Mouse (Mus musculus): ENCODE data around the gene Ccr10. TPM values are rescaled to one million over a fixed set of nuclear protein-coding genes. Genes with fewer than 3 reads are reported as not detected.

Ccr10 gene
- polyA plus RNA-seq, 1 experiment from 2014 or later = 0.33 TPM

- Histone ChIP-seq H3K4me3 (ENCODE audit: low read depth, low read length) (no peak overlapping the region), H3K27me3 (ENCODE audit: control insufficient read depth, insufficient read depth, low read length) (no peaks in the 10 kb centered on the region), H3K4me1 (ENCODE audit: control insufficient read depth, insufficient read depth, low read length) (no peaks in the 10 kb centered on the region), H3K36me3 (ENCODE audit: control insufficient read depth, insufficient read depth, low read length) (peaks cover 56% of the 10 kb centered on the region), H3K4me2 (replicated peaks; ENCODE audit: low read depth, low read length) (no peak overlapping the region), H3K27ac (ENCODE audit: low read length) (no peak overlapping the region), H3K9me3 (ENCODE audit: control insufficient read depth, low read depth, low read length) (no peaks in the 10 kb centered on the region), H3K9ac (replicated peaks; ENCODE audit: low read depth, low read length) (no peak overlapping the region)
- ATAC-seq (ENCODE audit: insufficient number of reproducible peaks, insufficient read depth, low FRiP score, low read depth) = no peak
- WGBS = 86% methylated on average over 3 of the region's 3 CpGs
These were observed 24.3 kb upstream of the Ccr10 start for GRCm38 (mm10) chr11:101199555-101199954.

GRCm38 (mm10) chr11:101196175-101196574, 20.9 kb upstream of the Ccr10 start:
- peaks cover under 1% of the 10 kb centered on the region for H3K4me1 ChIP-seq (ENCODE audit: control insufficient read depth, insufficient read depth, low read length)
- H3K36me3 ChIP-seq (ENCODE audit: control insufficient read depth, insufficient read depth, low read length) = peaks cover 41% of the 10 kb centered on the region
- no peak for ATAC-seq (ENCODE audit: insufficient number of reproducible peaks, insufficient read depth, low FRiP score, low read depth)
- no peak overlapping the region for H3K27ac ChIP-seq (ENCODE audit: low read length)
- WGBS = 86% methylated on average over 8 of the region's 8 CpGs
- H3K4me3 ChIP-seq (ENCODE audit: low read depth, low read length) = no peak overlapping the region
- H3K9me3 ChIP-seq (ENCODE audit: control insufficient read depth, low read depth, low read length) = no peaks in the 10 kb centered on the region
- no peak overlapping the region for H3K9ac ChIP-seq (replicated peaks; ENCODE audit: low read depth, low read length)
- no peaks in the 10 kb centered on the region for H3K27me3 ChIP-seq (ENCODE audit: control insufficient read depth, insufficient read depth, low read length)
- H3K4me2 ChIP-seq (replicated peaks; ENCODE audit: low read depth, low read length) = no peak overlapping the region

- H3K27ac ChIP-seq (ENCODE audit: low read length) = no peak overlapping the region
- H3K4me3 ChIP-seq (ENCODE audit: low read depth, low read length) = no peak overlapping the region
- no peaks in the 10 kb centered on the region for H3K9me3 ChIP-seq (ENCODE audit: control insufficient read depth, low read depth, low read length)
- no peaks in the 10 kb centered on the region for H3K27me3 ChIP-seq (ENCODE audit: control insufficient read depth, insufficient read depth, low read length)
- H3K36me3 ChIP-seq (ENCODE audit: control insufficient read depth, insufficient read depth, low read length) = peaks cover 40% of the 10 kb centered on the region
- 89% methylated on average over 8 of the region's 8 CpGs for WGBS
- peaks cover 7% of the 10 kb centered on the region for H3K4me1 ChIP-seq (ENCODE audit: control insufficient read depth, insufficient read depth, low read length)
- no peak for ATAC-seq (ENCODE audit: insufficient number of reproducible peaks, insufficient read depth, low FRiP score, low read depth)
- H3K9ac ChIP-seq (replicated peaks; ENCODE audit: low read depth, low read length) = no peak overlapping the region
- no peak overlapping the region for H3K4me2 ChIP-seq (replicated peaks; ENCODE audit: low read depth, low read length)
These were observed 20.3 kb upstream of the Ccr10 start for GRCm38 (mm10) chr11:101195571-101195970.

DNA sequence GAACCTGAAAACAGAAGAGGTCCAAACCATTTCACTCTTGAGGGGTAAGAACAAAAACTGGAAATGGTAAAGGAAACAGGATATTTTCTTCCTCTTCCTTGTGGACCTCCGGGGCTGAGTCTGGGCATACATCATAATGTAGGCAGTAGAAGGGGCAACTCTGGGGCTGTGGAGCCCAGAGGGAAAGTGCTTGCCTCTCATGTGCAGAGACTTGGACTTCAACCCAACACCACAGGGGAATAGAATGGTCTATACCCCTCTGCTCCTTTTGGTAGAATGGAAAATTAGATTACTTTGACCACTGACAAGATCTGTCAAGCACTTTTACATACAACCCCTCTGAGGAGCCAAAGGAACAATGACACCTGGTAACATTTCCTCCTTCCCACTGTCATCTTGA, 19.9 kb upstream of the Ccr10 start:
- Histone ChIP-seq H3K4me2 (replicated peaks; ENCODE audit: low read depth, low read length) (no peak overlapping the region), H3K9ac (replicated peaks; ENCODE audit: low read depth, low read length) (no peak overlapping the region), H3K4me1 (ENCODE audit: control insufficient read depth, insufficient read depth, low read length) (peaks cover 11% of the 10 kb centered on the region), H3K27me3 (ENCODE audit: control insufficient read depth, insufficient read depth, low read length) (no peaks in the 10 kb centered on the region), H3K4me3 (ENCODE audit: low read depth, low read length) (no peak overlapping the region), H3K27ac (ENCODE audit: low read length) (no peak overlapping the region), H3K9me3 (ENCODE audit: control insufficient read depth, low read depth, low read length) (no peaks in the 10 kb centered on the region), H3K36me3 (ENCODE audit: control insufficient read depth, insufficient read depth, low read length) (peaks cover 35% of the 10 kb centered on the region)
- ATAC-seq (ENCODE audit: insufficient number of reproducible peaks, insufficient read depth, low FRiP score, low read depth) = no peak
- 80% methylated on average over 1 of the region's 1 CpGs for WGBS

DNA sequence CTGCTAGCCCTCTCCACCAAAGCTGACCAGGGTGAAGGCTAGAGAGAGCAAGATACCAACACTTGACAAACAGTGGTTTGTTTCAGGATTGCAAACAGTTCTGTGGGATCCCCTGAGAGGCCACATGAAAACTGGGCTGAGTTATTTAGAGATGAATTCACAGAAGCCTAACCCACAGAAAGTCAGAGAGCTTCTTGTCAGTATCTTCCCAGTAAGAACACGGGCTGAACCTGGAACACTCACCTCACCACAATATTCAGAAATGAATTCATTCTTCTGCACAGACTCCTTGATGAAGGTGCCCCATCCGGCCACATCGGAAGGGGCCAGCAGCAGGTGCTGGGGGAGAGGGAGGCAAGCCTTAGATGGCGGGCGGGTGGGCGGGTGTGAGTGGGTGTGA, 19.4 kb upstream of the Ccr10 start:
- ATAC-seq (ENCODE audit: insufficient number of reproducible peaks, insufficient read depth, low FRiP score, low read depth) = no peak
- Histone ChIP-seq H3K9ac (replicated peaks; ENCODE audit: low read depth, low read length) (no peak overlapping the region), H3K4me3 (ENCODE audit: low read depth, low read length) (no peak overlapping the region), H3K36me3 (ENCODE audit: control insufficient read depth, insufficient read depth, low read length) (peaks cover 30% of the 10 kb centered on the region), H3K9me3 (ENCODE audit: control insufficient read depth, low read depth, low read length) (no peaks in the 10 kb centered on the region), H3K4me2 (replicated peaks; ENCODE audit: low read depth, low read length) (no peak overlapping the region), H3K4me1 (ENCODE audit: control insufficient read depth, insufficient read depth, low read length) (peaks cover 15% of the 10 kb centered on the region), H3K27me3 (ENCODE audit: control insufficient read depth, insufficient read depth, low read length) (no peaks in the 10 kb centered on the region), H3K27ac (ENCODE audit: low read length) (no peak overlapping the region)
- 83% methylated on average over 6 of the region's 6 CpGs for WGBS

GRCm38 (mm10) chr11:101194137-101194536, 18.9 kb upstream of the Ccr10 start:
- H3K27me3 ChIP-seq (ENCODE audit: control insufficient read depth, insufficient read depth, low read length) = no peaks in the 10 kb centered on the region
- no peak overlapping the region for H3K9ac ChIP-seq (replicated peaks; ENCODE audit: low read depth, low read length)
- H3K36me3 ChIP-seq (ENCODE audit: control insufficient read depth, insufficient read depth, low read length) = peaks cover 25% of the 10 kb centered on the region
- H3K9me3 ChIP-seq (ENCODE audit: control insufficient read depth, low read depth, low read length) = no peaks in the 10 kb centered on the region
- ATAC-seq (ENCODE audit: insufficient number of reproducible peaks, insufficient read depth, low FRiP score, low read depth) = no peak
- H3K4me1 ChIP-seq (ENCODE audit: control insufficient read depth, insufficient read depth, low read length) = peaks cover 20% of the 10 kb centered on the region
- H3K4me2 ChIP-seq (replicated peaks; ENCODE audit: low read depth, low read length) = no peak overlapping the region
- no peak overlapping the region for H3K27ac ChIP-seq (ENCODE audit: low read length)
- H3K4me3 ChIP-seq (ENCODE audit: low read depth, low read length) = no peak overlapping the region
- WGBS = 65% methylated on average over 5 of the region's 5 CpGs

DNA sequence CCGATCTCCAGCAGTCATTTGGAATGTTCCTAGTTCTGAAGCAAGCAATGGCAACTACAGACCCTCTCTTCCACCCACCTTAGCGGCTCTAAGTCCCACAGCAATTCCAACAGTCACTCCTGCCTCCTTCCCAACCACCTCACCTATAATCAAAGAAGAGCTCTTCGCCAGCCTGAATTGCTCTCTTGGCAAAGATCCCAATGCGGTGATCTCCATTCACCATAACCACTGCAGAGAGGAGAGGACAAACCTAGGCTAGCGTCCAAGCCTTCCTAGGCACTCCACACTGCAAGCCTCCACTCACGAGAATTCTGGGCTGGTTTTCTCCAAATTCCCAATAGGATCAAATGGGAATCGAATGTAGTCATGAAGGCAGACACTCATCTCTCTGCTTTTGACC, 17.8 kb upstream of the Ccr10 start:
- WGBS = 89% methylated on average over 7 of the region's 7 CpGs

DNA sequence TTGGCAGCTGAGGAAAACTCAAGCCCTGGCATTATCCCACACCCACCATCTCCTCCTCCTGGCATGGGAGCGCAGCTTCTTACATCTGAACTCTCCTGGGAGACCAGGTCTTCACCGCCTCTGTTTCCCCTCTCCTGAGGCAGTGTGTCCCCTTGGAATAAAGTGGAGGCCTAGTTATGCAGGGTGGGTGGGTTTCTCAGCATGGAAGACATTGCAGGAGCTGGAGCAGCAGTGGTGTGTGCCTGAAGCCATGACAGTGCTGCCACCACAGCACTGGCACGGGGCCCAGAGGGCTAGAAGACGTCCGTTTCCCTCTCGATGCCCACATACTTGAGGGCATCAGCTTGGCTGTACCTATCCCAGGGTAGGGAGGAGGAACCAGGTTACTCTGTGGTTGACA, 17.4 kb upstream of the Ccr10 start:
- WGBS = 90% methylated on average over 6 of the region's 6 CpGs
- H3K27ac ChIP-seq (ENCODE audit: low read length) = no peak overlapping the region
- H3K36me3 ChIP-seq (ENCODE audit: control insufficient read depth, insufficient read depth, low read length) = peaks cover 20% of the 10 kb centered on the region

More for the DNA sequence above, 17.8 kb upstream of the Ccr10 start:
- Histone ChIP-seq H3K4me3 (ENCODE audit: low read depth, low read length) (no peak overlapping the region), H3K27me3 (ENCODE audit: control insufficient read depth, insufficient read depth, low read length) (no peaks in the 10 kb centered on the region), H3K9ac (replicated peaks; ENCODE audit: low read depth, low read length) (no peak overlapping the region), H3K27ac (ENCODE audit: low read length) (no peak overlapping the region), H3K9me3 (ENCODE audit: control insufficient read depth, low read depth, low read length) (no peaks in the 10 kb centered on the region), H3K4me1 (ENCODE audit: control insufficient read depth, insufficient read depth, low read length) (peaks cover 25% of the 10 kb centered on the region), H3K36me3 (ENCODE audit: control insufficient read depth, insufficient read depth, low read length) (peaks cover 20% of the 10 kb centered on the region), H3K4me2 (replicated peaks; ENCODE audit: low read depth, low read length) (no peak overlapping the region)
- no peak for ATAC-seq (ENCODE audit: insufficient number of reproducible peaks, insufficient read depth, low FRiP score, low read depth)

DNA sequence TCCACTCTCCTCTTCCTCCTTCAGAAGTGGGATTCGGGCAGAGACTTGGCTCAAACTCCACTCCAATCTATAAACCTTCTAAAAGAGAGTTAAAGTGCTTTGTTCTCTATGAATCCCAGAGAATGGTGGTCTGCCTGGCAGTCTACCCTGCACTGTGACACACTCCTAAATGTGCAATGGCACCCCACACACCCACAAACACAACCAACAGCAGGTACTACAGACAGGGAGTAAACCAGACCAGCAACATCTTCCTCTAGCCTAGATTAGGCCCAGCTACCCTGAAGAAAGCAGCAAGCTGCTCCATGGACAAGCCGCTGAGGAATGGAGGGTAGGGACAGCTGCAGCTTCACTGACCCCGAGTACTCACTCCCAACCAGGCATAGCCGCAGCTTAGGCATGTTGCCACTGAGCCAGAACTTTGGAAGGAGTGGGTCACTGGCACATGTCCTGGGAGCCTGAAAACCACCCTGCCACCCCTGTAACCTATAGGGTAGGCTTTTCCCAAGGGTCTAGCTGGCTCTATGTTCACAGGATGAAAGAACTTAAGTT, 16.8 kb upstream of the Ccr10 start:
- WGBS = 82% methylated on average over 4 of the region's 4 CpGs
- Histone ChIP-seq H3K27ac (ENCODE audit: low read length) (no peak overlapping the region), H3K4me1 (ENCODE audit: control insufficient read depth, insufficient read depth, low read length) (peaks cover 25% of the 10 kb centered on the region), H3K4me3 (ENCODE audit: low read depth, low read length) (no peak overlapping the region), H3K9ac (replicated peaks; ENCODE audit: low read depth, low read length) (no peak overlapping the region), H3K4me2 (replicated peaks; ENCODE audit: low read depth, low read length) (no peak overlapping the region), H3K36me3 (ENCODE audit: control insufficient read depth, insufficient read depth, low read length) (peaks cover 20% of the 10 kb centered on the region), H3K27me3 (ENCODE audit: control insufficient read depth, insufficient read depth, low read length) (no peaks in the 10 kb centered on the region), H3K9me3 (ENCODE audit: control insufficient read depth, low read depth, low read length) (no peaks in the 10 kb centered on the region)
- no peak for ATAC-seq (ENCODE audit: insufficient number of reproducible peaks, insufficient read depth, low FRiP score, low read depth)

More for the DNA sequence above, 17.4 kb upstream of the Ccr10 start:
- H3K4me2 ChIP-seq (replicated peaks; ENCODE audit: low read depth, low read length) = no peak overlapping the region
- no peak for ATAC-seq (ENCODE audit: insufficient number of reproducible peaks, insufficient read depth, low FRiP score, low read depth)
- H3K9ac ChIP-seq (replicated peaks; ENCODE audit: low read depth, low read length) = no peak overlapping the region
- no peaks in the 10 kb centered on the region for H3K27me3 ChIP-seq (ENCODE audit: control insufficient read depth, insufficient read depth, low read length)
- H3K9me3 ChIP-seq (ENCODE audit: control insufficient read depth, low read depth, low read length) = no peaks in the 10 kb centered on the region
- no peak overlapping the region for H3K4me3 ChIP-seq (ENCODE audit: low read depth, low read length)
- peaks cover 25% of the 10 kb centered on the region for H3K4me1 ChIP-seq (ENCODE audit: control insufficient read depth, insufficient read depth, low read length)

All from stomach, embryonic 14.5 days (tissue).